Mouse (Mus musculus): ENCODE measurements around the gene Fance. TPM values are rescaled to one million over a fixed set of nuclear protein-coding genes. Genes with fewer than 3 reads are reported as not detected.
"Not testable (repeated sequence)": the region's sequence is repeated elsewhere in the genome, so short reads cannot be mapped to it uniquely, and the experiment has no call there.

Fance gene
- polyA plus RNA-seq, 1 experiment from 2014 or later = 22.1 TPM

DNA sequence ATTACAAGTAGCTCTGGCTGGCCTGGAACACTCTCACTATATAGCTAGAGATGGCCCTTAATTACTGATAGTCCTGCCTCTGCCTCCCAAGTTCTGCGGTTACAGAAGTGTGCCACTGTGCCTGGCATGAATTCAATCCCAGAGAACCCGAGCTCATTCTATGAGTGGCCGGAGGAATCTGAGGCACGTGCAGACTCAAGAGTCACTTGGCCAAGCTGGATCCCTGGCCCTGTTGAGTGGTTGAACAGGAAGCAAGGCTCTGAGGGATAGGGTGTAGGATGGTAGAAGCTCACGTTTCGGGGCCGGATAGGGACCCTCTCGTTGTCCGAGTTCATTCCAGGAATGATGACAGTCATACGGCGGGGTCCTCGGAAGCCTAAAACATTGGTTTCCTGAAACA lies 42.6 kb downstream of the Fance start:
- Histone ChIP-seq H3K4me3 (no peak overlapping the region), H3K9me3 (replicated peaks) (no peaks in the 10 kb centered on the region), H3K4me1 (peaks cover 41% of the 10 kb centered on the region), H3K4me2 (no peak overlapping the region), H3K27ac (no peak overlapping the region), H3K27me3 (replicated peaks) (peaks cover 56% of the 10 kb centered on the region), H3K36me3 (no peaks in the 10 kb centered on the region), H3K9ac (no peak overlapping the region)
- 79% methylated on average over 12 of the region's 12 CpGs for WGBS (ENCODE audit: insufficient replicate concordance)
- ATAC-seq = no peak

DNA sequence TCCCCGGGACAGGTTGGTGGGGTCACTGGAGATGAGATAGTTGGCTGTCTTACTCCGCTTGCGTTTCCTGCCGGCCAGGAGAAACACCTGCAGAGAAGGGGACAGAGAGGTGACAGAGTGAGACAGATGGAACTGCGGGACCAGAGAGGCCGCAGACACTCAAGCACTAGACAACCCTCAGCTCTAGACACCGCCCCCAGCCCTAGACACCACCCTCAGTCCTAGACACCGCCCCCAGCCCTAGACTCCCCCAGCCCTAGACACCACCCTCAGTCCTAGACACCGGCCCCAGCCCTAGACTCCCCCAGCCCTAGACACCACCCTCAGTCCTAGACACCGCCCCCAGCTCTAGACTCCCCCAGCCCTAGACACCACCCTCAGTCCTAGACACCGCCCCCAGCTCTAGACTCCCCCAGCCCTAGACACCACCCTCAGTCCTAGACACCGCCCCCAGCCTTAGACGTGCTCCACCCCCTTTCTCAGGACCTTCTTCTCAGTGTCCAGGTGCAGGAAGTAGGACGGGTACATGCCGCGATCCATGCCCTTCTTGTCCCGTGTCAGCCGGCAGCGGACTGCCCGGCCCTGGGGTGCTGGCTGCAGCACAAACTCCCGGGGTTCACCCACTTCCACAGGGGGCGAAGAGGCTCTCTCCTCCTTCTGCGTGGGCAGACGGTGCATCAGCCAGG lies 45.4 kb downstream of the Fance start:
- ATAC-seq; H3K36me3 ChIP-seq; H3K9ac ChIP-seq; H3K4me3 ChIP-seq; H3K4me2 ChIP-seq; H3K9me3 ChIP-seq (replicated peaks); H3K27ac ChIP-seq: not testable (repeated sequence)
- 23% methylated on average over 23 of the region's 24 CpGs for WGBS (ENCODE audit: insufficient replicate concordance)
- Histone ChIP-seq H3K27me3 (replicated peaks) (peaks cover 76% of the 10 kb centered on the region), H3K4me1 (peaks cover 30% of the 10 kb centered on the region)

DNA sequence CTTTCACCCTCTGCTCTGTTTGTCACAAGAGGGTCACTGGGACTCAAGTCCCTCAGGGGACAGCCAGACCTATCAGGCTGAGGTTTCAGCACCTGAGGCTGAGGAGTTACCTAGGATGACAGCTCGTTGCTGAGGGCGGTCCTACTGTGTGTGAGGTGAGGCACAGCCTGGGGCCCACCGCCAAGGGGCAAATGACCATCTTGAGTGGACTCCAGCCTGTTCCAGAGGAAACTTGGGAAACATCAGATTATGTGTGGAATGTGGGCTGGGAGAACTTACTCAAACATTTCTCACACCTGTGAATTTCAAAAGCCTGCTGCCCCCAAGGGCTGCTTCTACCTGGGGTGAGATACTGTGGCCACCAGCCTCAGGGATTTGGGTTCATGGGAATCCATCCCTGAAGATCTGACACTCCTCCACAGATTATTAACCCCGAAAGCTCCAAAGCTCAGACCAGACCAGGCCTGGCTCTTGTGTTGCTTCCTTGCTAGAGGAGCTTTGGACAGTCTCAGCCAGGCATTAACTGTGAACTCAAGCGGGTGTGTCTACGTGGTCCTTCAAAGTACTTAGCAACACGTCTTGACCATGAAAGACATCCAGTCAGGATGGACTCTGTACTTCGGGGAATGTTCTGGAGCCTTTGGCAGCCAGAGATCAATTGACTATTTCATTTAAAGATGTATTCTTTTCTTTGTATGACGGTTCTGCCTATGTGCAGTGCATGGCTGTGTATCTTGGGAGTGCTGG lies 47.4 kb downstream of the Fance start:
- Histone ChIP-seq H3K36me3 (no peaks in the 10 kb centered on the region), H3K9ac (no peak overlapping the region), H3K4me2 (no peak overlapping the region), H3K4me1 (peaks cover 37% of the 10 kb centered on the region), H3K27me3 (replicated peaks) (peaks cover 93% of the 10 kb centered on the region), H3K27ac (no peak overlapping the region), H3K9me3 (replicated peaks) (no peaks in the 10 kb centered on the region), H3K4me3 (no peak overlapping the region)
- no peak for ATAC-seq
- 66% methylated on average over 9 of the region's 9 CpGs for WGBS (ENCODE audit: insufficient replicate concordance)

DNA sequence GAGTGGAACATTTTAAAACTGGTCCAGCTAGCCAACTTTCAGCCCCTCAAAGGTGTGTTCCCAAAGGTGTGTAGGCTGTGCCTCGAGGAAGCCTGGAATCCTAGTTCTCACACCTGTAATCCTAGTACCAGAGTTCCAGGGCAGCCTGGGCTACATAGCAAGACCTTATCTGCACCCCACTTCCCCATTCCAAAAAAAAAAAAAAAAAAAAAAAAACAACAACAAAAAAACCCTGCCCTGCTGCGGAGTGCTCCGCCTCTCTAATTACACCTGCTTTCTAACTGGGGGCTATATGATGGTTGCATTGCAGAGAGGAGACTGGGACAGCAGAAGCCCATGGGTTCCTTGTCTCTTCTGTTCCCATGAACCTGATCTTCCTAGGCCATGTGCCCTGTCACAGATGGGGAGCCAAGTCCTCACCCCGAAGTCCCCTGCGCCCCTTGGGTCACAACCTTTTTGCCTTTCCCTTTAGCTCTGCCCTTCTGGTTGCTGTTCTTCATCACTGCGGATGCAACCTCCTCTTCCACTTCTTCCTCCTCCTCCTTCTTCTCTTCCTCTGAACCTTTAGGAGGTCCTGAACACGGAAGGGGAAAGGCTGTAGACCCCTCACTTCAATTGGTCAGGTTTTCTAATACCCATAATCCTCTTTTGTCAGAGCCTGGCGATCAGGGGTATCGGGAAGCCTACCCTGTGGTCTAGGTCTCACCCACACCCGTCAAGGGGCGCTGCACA lies 48.8 kb downstream of the Fance start:
- ATAC-seq = no peak
- Histone ChIP-seq H3K27ac (no peak overlapping the region), H3K4me2 (peak overlapping the region; percentile 58), H3K9me3 (replicated peaks) (no peaks in the 10 kb centered on the region), H3K9ac (peak overlapping the region; percentile 13; the same call in 1 of the 2 replicates), H3K36me3 (no peaks in the 10 kb centered on the region), H3K4me3 (peak overlapping the region; percentile 29), H3K4me1 (peaks cover 37% of the 10 kb centered on the region), H3K27me3 (replicated peaks) (peaks cover 92% of the 10 kb centered on the region)
- 27% methylated on average over 11 of the region's 11 CpGs for WGBS (ENCODE audit: insufficient replicate concordance)

DNA sequence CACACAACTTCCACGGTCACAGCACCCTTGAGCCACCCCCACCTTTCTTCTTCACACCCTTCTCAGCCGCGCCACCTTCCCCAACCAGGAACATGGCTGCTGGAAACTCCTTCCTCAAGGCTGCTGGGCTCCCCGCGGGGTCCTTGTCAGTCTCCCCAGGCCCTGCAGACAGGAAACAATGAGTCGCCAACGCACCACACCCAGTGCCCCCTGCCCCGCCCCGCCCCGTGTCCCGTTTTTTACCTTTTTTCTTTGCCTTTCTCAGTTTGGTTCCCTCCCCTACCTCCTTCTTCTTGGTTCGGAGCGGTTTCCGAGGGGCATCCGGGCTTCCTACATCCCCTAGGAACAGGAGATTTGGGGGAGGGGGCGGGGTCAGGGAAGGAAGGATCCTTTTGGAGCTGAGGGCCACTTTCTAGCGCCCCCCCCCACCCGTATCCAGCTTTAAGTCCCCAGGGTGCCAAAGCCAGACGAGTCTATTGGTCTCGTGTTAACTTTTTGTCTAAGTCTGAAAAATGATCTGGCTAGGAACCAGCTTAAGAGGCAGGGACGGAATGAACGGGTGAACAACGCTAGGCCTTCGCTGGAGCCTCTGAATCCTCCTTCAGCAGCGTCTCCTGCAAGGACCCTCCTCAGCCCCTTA lies 49.5 kb downstream of the Fance start:
- peak overlapping the region; percentile 58 for H3K4me2 ChIP-seq
- H3K4me1 ChIP-seq = peaks cover 37% of the 10 kb centered on the region
- WGBS (ENCODE audit: insufficient replicate concordance) = 2% methylated on average over 25 of the region's 25 CpGs
- H3K9me3 ChIP-seq (replicated peaks) = no peaks in the 10 kb centered on the region
- H3K4me3 ChIP-seq = peak overlapping the region; percentile 29
- no peak for ATAC-seq
- no peaks in the 10 kb centered on the region for H3K36me3 ChIP-seq
- H3K27ac ChIP-seq = no peak overlapping the region
- peaks cover 89% of the 10 kb centered on the region for H3K27me3 ChIP-seq (replicated peaks)
- H3K9ac ChIP-seq = peak overlapping the region; percentile 13; the same call in 1 of the 2 replicates

DNA sequence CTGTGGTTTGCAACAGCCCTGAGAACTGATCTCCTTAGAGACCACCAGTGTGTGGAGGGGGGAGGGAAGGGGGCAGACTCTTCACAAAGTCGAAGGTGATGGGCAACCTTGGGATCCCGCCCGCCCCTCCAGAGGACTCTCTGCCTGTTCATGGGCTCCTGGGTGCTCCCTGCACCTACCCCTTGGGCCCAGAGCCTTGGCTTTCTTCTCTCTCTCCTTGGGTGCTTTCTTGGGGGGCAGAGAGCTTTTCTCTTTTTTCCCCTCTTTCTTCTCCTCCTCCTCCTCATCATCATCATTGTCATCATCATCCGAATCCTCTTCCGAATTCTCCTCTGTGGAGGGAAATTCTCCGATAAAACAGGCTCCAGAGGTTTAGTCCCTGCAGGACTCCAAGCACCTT lies 50.2 kb downstream of the Fance start:
- Histone ChIP-seq H3K9ac (no peak overlapping the region), H3K27ac (no peak overlapping the region), H3K9me3 (replicated peaks) (no peaks in the 10 kb centered on the region), H3K27me3 (replicated peaks) (peaks cover 81% of the 10 kb centered on the region), H3K4me2 (peak overlapping the region; percentile 58; the same call in 1 of the 2 replicates), H3K4me1 (peaks cover 38% of the 10 kb centered on the region), H3K36me3 (no peaks in the 10 kb centered on the region), H3K4me3 (no peak overlapping the region; the same call in 1 of the 2 replicates)
- no peak for ATAC-seq
- WGBS (ENCODE audit: insufficient replicate concordance) = 12% methylated on average over 6 of the region's 6 CpGs

DNA sequence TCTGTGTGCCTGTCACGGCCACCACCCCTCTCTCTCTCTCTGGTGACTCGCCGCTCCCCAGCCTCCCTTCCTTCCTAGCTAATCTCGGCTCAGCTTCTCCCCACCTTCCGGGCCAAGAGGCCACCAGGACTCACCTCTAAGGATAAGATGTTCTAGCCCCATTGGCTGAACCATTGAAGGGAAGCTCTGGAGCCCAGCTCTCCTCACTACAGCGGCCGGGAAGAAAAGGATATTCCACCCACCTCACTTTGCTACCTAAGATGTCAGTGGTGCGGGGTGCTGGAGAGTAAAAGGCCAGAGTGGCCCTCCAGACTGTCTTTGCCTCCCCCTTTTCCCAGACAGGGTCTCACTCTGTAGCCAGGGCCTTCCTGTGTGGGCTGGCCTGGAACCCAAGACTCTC lies 51.8 kb downstream of the Fance start, which contains the start of gene Tulp1:
Gene Tulp1, minus strand, starts transcription at position 101 of the 400 bp plus-strand sequence.
- 20% methylated on average over 8 of the region's 8 CpGs for WGBS (ENCODE audit: insufficient replicate concordance)

DNA sequence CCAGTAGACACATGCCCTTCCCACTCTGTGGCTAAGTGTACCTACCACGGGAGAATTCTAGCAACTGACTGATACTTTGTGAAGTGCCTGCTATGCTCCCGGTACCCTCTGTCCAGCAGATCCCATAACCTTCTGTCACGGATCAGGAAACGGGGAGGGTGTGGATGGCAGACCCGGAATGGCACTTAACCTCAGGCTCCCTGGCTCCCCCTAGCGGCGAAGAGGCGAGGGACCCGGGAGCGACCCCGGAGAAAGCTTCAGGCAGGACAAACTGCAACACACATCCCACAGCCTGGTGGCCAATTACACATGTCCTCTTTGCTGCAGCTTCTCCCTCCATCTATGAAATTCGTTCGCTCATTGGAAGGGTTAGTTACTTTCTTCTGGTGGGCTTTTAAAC lies 55.1 kb downstream of the Fance start:
- no peak overlapping the region for H3K9ac ChIP-seq
- H3K27me3 ChIP-seq (replicated peaks) = peaks cover 43% of the 10 kb centered on the region
- no peaks in the 10 kb centered on the region for H3K36me3 ChIP-seq
- no peak overlapping the region for H3K27ac ChIP-seq
- peaks cover 27% of the 10 kb centered on the region for H3K4me1 ChIP-seq
- H3K4me2 ChIP-seq = peak overlapping the region; percentile 40
- H3K4me3 ChIP-seq = no peak overlapping the region
- H3K9me3 ChIP-seq (replicated peaks) = no peaks in the 10 kb centered on the region
- 2% methylated on average over 13 of the region's 13 CpGs for WGBS (ENCODE audit: insufficient replicate concordance)
- peak; percentile 47; the same call in 1 of the 2 replicates for ATAC-seq

More for the DNA sequence above, 51.8 kb downstream of the Fance start, which contains the start of gene Tulp1:
- Histone ChIP-seq H3K4me2 (peak within 1 kb of the TSS; percentile 43), H3K27me3 (replicated peaks) (peaks cover 72% of the 10 kb centered on the region), H3K36me3 (no peaks in the 10 kb centered on the region), H3K9me3 (replicated peaks) (no peaks in the 10 kb centered on the region), H3K27ac (no peak within 1 kb of the TSS), H3K9ac (no peak within 1 kb of the TSS), H3K4me1 (peaks cover 40% of the 10 kb centered on the region), H3K4me3 (peak within 1 kb of the TSS; percentile 7; the same call in 1 of the 2 replicates)
- ATAC-seq = no peak

DNA sequence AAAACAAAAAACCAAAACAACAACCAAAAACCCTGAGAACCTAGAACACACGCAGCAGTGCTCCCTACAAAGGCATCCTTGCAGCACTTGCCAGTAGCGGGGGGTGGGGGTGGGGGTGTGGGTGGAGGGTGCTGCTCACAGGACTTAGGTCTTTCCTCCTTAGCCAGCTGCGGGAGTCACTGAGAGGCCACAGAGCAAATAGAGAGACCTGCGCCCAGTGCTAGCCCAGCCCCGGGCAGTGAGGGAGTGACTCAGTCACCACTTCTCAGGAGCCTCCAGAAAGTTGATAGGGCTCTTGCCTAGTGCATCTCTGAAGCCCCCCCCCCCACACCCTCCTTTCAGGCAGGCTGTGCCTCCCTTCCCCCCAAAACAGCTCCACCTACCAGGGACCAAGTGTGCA lies 55.7 kb downstream of the Fance start:
- no peak overlapping the region for H3K4me2 ChIP-seq
- no peak overlapping the region for H3K9ac ChIP-seq
- H3K36me3 ChIP-seq = no peaks in the 10 kb centered on the region
- no peak for ATAC-seq
- peaks cover 23% of the 10 kb centered on the region for H3K4me1 ChIP-seq
- no peaks in the 10 kb centered on the region for H3K9me3 ChIP-seq (replicated peaks)
- WGBS (ENCODE audit: insufficient replicate concordance) = 59% methylated on average over 5 of the region's 5 CpGs
- H3K27ac ChIP-seq = no peak overlapping the region
- H3K4me3 ChIP-seq = no peak overlapping the region
- peaks cover 40% of the 10 kb centered on the region for H3K27me3 ChIP-seq (replicated peaks)

DNA sequence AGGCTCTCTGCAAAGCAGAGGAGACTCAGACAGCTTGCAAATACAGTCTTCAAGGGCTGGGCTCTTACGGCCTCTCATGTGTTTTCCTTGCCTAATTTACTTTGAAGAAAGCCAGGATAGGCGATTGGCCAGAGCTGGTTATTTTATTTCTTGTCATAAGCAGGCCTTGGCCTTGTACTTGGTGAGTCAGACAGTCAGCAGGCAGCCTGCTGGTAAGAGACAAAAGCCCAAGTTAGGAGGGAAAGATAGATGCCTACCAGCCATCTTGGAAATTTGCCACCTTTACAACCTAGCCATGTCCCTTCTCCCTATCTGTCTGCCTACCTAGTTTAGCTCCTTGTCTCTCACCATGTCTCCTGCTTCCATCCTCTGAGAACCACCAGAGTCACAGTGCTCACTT lies 58.0 kb downstream of the Fance start:
- 60% methylated on average over 2 of the region's 2 CpGs for WGBS (ENCODE audit: insufficient replicate concordance)
- no peak overlapping the region for H3K27ac ChIP-seq
- H3K36me3 ChIP-seq = no peaks in the 10 kb centered on the region
- no peaks in the 10 kb centered on the region for H3K9me3 ChIP-seq (replicated peaks)
- peaks cover 31% of the 10 kb centered on the region for H3K4me1 ChIP-seq
- ATAC-seq = no peak
- no peak overlapping the region for H3K4me3 ChIP-seq
- H3K9ac ChIP-seq = no peak overlapping the region
- peaks cover 41% of the 10 kb centered on the region for H3K27me3 ChIP-seq (replicated peaks)
- no peak overlapping the region for H3K4me2 ChIP-seq

DNA sequence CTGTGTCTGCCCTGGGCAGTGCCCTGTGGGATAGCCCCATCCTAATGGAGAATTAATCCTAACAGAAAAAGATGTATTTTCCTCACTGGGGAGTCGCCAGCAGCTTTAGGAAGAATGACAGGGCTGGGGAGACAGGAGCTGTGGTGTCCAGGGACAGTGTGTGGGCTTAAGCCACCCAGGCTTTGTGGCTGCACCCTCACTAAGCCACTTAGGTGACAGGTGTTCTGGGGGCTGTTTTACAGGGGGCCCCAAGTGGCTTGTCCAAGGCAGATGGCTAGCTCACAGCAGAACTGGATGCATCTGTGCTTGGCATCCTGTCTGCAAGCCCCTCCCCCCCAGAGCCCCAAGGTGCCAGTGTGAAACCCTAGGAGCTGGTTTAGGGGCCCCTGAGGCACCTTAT lies 58.6 kb downstream of the Fance start:
- H3K4me3 ChIP-seq = no peak overlapping the region
- ATAC-seq = no peak
- peaks cover 47% of the 10 kb centered on the region for H3K27me3 ChIP-seq (replicated peaks)
- H3K4me2 ChIP-seq = no peak overlapping the region
- no peaks in the 10 kb centered on the region for H3K9me3 ChIP-seq (replicated peaks)
- H3K27ac ChIP-seq = no peak overlapping the region
- peaks cover 31% of the 10 kb centered on the region for H3K4me1 ChIP-seq
- H3K36me3 ChIP-seq = no peaks in the 10 kb centered on the region
- H3K9ac ChIP-seq = no peak overlapping the region
- WGBS (ENCODE audit: insufficient replicate concordance) = 41% methylated on average over 1 of the region's 1 CpGs

All from liver, embryonic 12.5 days (tissue).